Mouse (Mus musculus) urinary bladder, postnatal 10 days (tissue): Measurements from ENCODE around the gene A930018P22Rik.
A peak's percentile ranks its signal among the peaks of the same experiment; 100 is the strongest.
"Not testable (repeated sequence)": the region's sequence is repeated elsewhere in the genome, so short reads cannot be mapped to it uniquely, and the experiment has no call there.

Experiments
- DNase-seq: peaks from one replicate; pipeline ENCODE4 v3.0.0; 2022; ENCODE audit warnings: low spot score

A930018P22Rik gene

GRCm38 (mm10) chr2:104122505-104123378, at the start of gene A930018P22Rik:
Gene A930018P22Rik (plus strand): TSS chr2:104122769.
- DNase-seq: peak; percentile 33

GRCm38 (mm10) chr2:104078285-104078684, 44.3 kb upstream of the A930018P22Rik start:
- not testable (repeated sequence) for DNase-seq

GRCm38 (mm10) chr2:104081436-104082050, 41.0 kb upstream of the A930018P22Rik start:
- not testable (repeated sequence) for DNase-seq

- no peak for DNase-seq
These were observed 40.1 kb upstream of the A930018P22Rik start for GRCm38 (mm10) chr2:104082474-104082873.

- DNase-seq: not testable (repeated sequence)
These were observed 38.5 kb upstream of the A930018P22Rik start for GRCm38 (mm10) chr2:104084027-104084426.

GRCm38 (mm10) chr2:104087562-104087961, 35.0 kb upstream of the A930018P22Rik start:
- DNase-seq: not testable (repeated sequence)

- DNase-seq: no peak
These were observed 29.3 kb upstream of the A930018P22Rik start for GRCm38 (mm10) chr2:104093305-104093704.

- no peak for DNase-seq
These were observed 26.8 kb upstream of the A930018P22Rik start, which contains the start of gene Cd59a for GRCm38 (mm10) chr2:104095741-104096213. Gene Cd59a (plus strand): TSS chr2:104095801.

- DNase-seq: no peak
These were observed 26.3 kb upstream of the A930018P22Rik start for GRCm38 (mm10) chr2:104096256-104096655.

GRCm38 (mm10) chr2:104096796-104097195, 25.8 kb upstream of the A930018P22Rik start:
- not testable (repeated sequence) for DNase-seq

- not testable (repeated sequence) for DNase-seq
These were observed 25.2 kb upstream of the A930018P22Rik start for GRCm38 (mm10) chr2:104097396-104097795.

GRCm38 (mm10) chr2:104098529-104099230, 23.9 kb upstream of the A930018P22Rik start:
- no peak for DNase-seq

- no peak for DNase-seq
These were observed 23.4 kb upstream of the A930018P22Rik start for GRCm38 (mm10) chr2:104099231-104099585.

GRCm38 (mm10) chr2:104099946-104100345, 22.6 kb upstream of the A930018P22Rik start:
- DNase-seq: no peak

GRCm38 (mm10) chr2:104104800-104105199, 17.8 kb upstream of the A930018P22Rik start:
- DNase-seq: no peak

GRCm38 (mm10) chr2:104109021-104109420, 13.5 kb upstream of the A930018P22Rik start:
- not testable (repeated sequence) for DNase-seq

- no peak for DNase-seq
These were observed 13.0 kb upstream of the A930018P22Rik start for GRCm38 (mm10) chr2:104109528-104109927.

GRCm38 (mm10) chr2:104110031-104110430, 12.5 kb upstream of the A930018P22Rik start:
- no peak for DNase-seq

GRCm38 (mm10) chr2:104111170-104111797, 11.3 kb upstream of the A930018P22Rik start:
- DNase-seq: not testable (repeated sequence)

GRCm38 (mm10) chr2:104113563-104113962, 9.0 kb upstream of the A930018P22Rik start:
- DNase-seq: not testable (repeated sequence)

- DNase-seq: no peak
These were observed 7.7 kb upstream of the A930018P22Rik start for GRCm38 (mm10) chr2:104114898-104115297.

- DNase-seq: not testable (repeated sequence)
These were observed 5.4 kb upstream of the A930018P22Rik start for GRCm38 (mm10) chr2:104117173-104117572.
